Comparison of ENCODE assay signal across 7 mouse cellular contexts in genomic region chr4:116177140-116177539, GRCm38 (mm10). TPM values are rescaled to one million over a fixed set of nuclear protein-coding genes. Genes with fewer than 3 reads are reported as not detected.
A peak's percentile ranks its signal among the peaks of the same experiment; 100 is the strongest.
DNase-seq lines count a peak whose midpoint lies in the region; ATAC-seq and TF ChIP-seq lines count a peak whose summit lies in the region.

No protein-coding gene starts in this region.

- no peak overlapping the region for H3K4me3 ChIP-seq in forebrain, embryonic 16.5 days (replicated peaks; ENCODE audit: low read length)
- H3K4me3 ChIP-seq in hindbrain, embryonic 11.5 days (ENCODE audit: low read depth, low read length): no peak overlapping the region
- H3K4me3 ChIP-seq in limb, embryonic 15.5 days: peak overlapping the region; percentile 5; the same call in 1 of the 2 replicates
- H3K4me3 ChIP-seq in midbrain, embryonic 14.5 days (replicated peaks; ENCODE audit: low read depth, low read length): no peak overlapping the region
- no peak overlapping the region for H3K4me3 ChIP-seq in thymus, adult 2 months (ENCODE audit: control insufficient read depth, insufficient read depth, low read length)

- WGBS in forebrain, embryonic 16.5 days: 30% methylated on average over 5 of the region's 5 CpGs
- 42% methylated on average over 5 of the region's 5 CpGs for WGBS in hindbrain, embryonic 11.5 days
- 40% methylated on average over 5 of the region's 5 CpGs for WGBS in limb, embryonic 15.5 days
- 36% methylated on average over 5 of the region's 5 CpGs for WGBS in midbrain, embryonic 14.5 days
- 46% methylated on average over 5 of the region's 5 CpGs for WGBS in thymus, adult 2 months

- no peaks in the 10 kb centered on the region for H3K36me3 ChIP-seq in forebrain, embryonic 16.5 days (ENCODE audit: control insufficient read depth, insufficient read depth)
- no peaks in the 10 kb centered on the region for H3K36me3 ChIP-seq in hindbrain, embryonic 11.5 days (ENCODE audit: control insufficient read depth, insufficient read depth, low read length)
- H3K36me3 ChIP-seq in limb, embryonic 15.5 days: no peaks in the 10 kb centered on the region
- H3K36me3 ChIP-seq in midbrain, embryonic 14.5 days (ENCODE audit: control insufficient read depth, insufficient read depth, low read length): no peaks in the 10 kb centered on the region
- H3K36me3 ChIP-seq in thymus, adult 2 months (ENCODE audit: control insufficient read depth, insufficient read depth, low read length): no peaks in the 10 kb centered on the region

- DNase-seq in MN1 (ENCODE audit: low spot score): peak; percentile 71
- DNase-seq in adrenal gland, postnatal 36 days: peak; percentile 67 to 80
- no peak for DNase-seq in hindbrain, embryonic 11.5 days (ENCODE audit: low spot score)
- peak; percentile 31 for DNase-seq in midbrain, embryonic 14.5 days
- no peak for DNase-seq in thymus, adult 2 months

- H3K4me2 ChIP-seq in forebrain, embryonic 16.5 days (ENCODE audit: low read length): peak overlapping the region; percentile 41; the same call in 1 of the 2 replicates
- H3K4me2 ChIP-seq in hindbrain, embryonic 11.5 days (replicated peaks; ENCODE audit: low read depth, low read length): no peak overlapping the region
- peak overlapping the region; percentile 41 for H3K4me2 ChIP-seq in limb, embryonic 15.5 days
- peak overlapping the region; percentile 41 for H3K4me2 ChIP-seq in midbrain, embryonic 14.5 days (ENCODE audit: low read length)

- peaks cover 17% of the 10 kb centered on the region for H3K4me1 ChIP-seq in forebrain, embryonic 16.5 days (replicated peaks; ENCODE audit: control insufficient read depth, insufficient read depth, low read length)
- H3K4me1 ChIP-seq in hindbrain, embryonic 11.5 days (replicated peaks; ENCODE audit: control insufficient read depth, insufficient read depth, low read length): peaks cover 6% of the 10 kb centered on the region
- H3K4me1 ChIP-seq in limb, embryonic 15.5 days: peaks cover 31% of the 10 kb centered on the region
- H3K4me1 ChIP-seq in midbrain, embryonic 14.5 days (ENCODE audit: control insufficient read depth, insufficient read depth, low read length): peaks cover 19% of the 10 kb centered on the region; the same call in 1 of the 2 replicates
- H3K4me1 ChIP-seq in thymus, adult 2 months (replicated peaks; ENCODE audit: control insufficient read depth, insufficient read depth, low read length): peaks cover 17% of the 10 kb centered on the region

- no peak for TF ChIP-seq POLR2A in thymus, adult 2 months (IDR thresholded peaks at IDR 0.05; ENCODE audit: control insufficient read depth, extremely low read depth, insufficient read depth, low read length, poor library complexity)

- H3K9me3 ChIP-seq in forebrain, embryonic 16.5 days (ENCODE audit: control insufficient read depth, low read length): no peaks in the 10 kb centered on the region
- H3K9me3 ChIP-seq in hindbrain, embryonic 11.5 days (ENCODE audit: control insufficient read depth, low read length): no peaks in the 10 kb centered on the region
- H3K9me3 ChIP-seq in limb, embryonic 15.5 days: no peaks in the 10 kb centered on the region
- no peaks in the 10 kb centered on the region for H3K9me3 ChIP-seq in midbrain, embryonic 14.5 days (ENCODE audit: control insufficient read depth, low read length)

- H3K9ac ChIP-seq in forebrain, embryonic 16.5 days (replicated peaks; ENCODE audit: low read depth, low read length): no peak overlapping the region
- H3K9ac ChIP-seq in hindbrain, embryonic 11.5 days (ENCODE audit: low read depth, low read length): no peak overlapping the region
- H3K9ac ChIP-seq in limb, embryonic 15.5 days: no peak overlapping the region
- no peak overlapping the region for H3K9ac ChIP-seq in midbrain, embryonic 14.5 days (replicated peaks; ENCODE audit: low read length)

- peak overlapping the region; percentile 29; the same call in 1 of the 2 replicates for H3K27ac ChIP-seq in forebrain, embryonic 16.5 days (ENCODE audit: low read length)
- 0 out of 2 replicates have a peak overlapping the region, but pooled peaks have one; percentile 13 for H3K27ac ChIP-seq in hindbrain, embryonic 11.5 days (ENCODE audit: low read depth, low read length)
- peak overlapping the region; percentile 43 for H3K27ac ChIP-seq in limb, embryonic 15.5 days
- H3K27ac ChIP-seq in midbrain, embryonic 14.5 days (replicated peaks; ENCODE audit: low read depth, low read length): peak overlapping the region; percentile 41; the same call in 1 of the 2 replicates
- no peak overlapping the region for H3K27ac ChIP-seq in thymus, adult 2 months (ENCODE audit: control insufficient read depth, insufficient read depth, low read length)

- 0 out of 2 replicates have a peak, but pooled peaks have one; percentile 4 for ATAC-seq in forebrain, embryonic 16.5 days
- no peak for ATAC-seq in hindbrain, embryonic 11.5 days (ENCODE audit: low FRiP score)
- ATAC-seq in limb, embryonic 15.5 days (ENCODE audit: insufficient number of reproducible peaks, low FRiP score, low TSS enrichment, low read depth): no peak
- ATAC-seq in midbrain, embryonic 14.5 days (ENCODE audit: low FRiP score, low TSS enrichment): no peak

- TF ChIP-seq CTCF in thymus, adult 2 months (IDR thresholded peaks at IDR 0.05; ENCODE audit: borderline replicate concordance, control insufficient read depth, extremely low read depth, insufficient read depth, low read length, poor library complexity): no peak

- no peaks in the 10 kb centered on the region for H3K27me3 ChIP-seq in forebrain, embryonic 16.5 days (replicated peaks; ENCODE audit: control insufficient read depth, insufficient read depth, low read length)
- no peaks in the 10 kb centered on the region for H3K27me3 ChIP-seq in hindbrain, embryonic 11.5 days (ENCODE audit: control insufficient read depth, insufficient read depth, low read length)
- H3K27me3 ChIP-seq in limb, embryonic 15.5 days: no peaks in the 10 kb centered on the region
- H3K27me3 ChIP-seq in midbrain, embryonic 14.5 days (ENCODE audit: control insufficient read depth, insufficient read depth, low read length): no peaks in the 10 kb centered on the region
- no peaks in the 10 kb centered on the region for H3K27me3 ChIP-seq in thymus, adult 2 months (ENCODE audit: control insufficient read depth, insufficient read depth, low read length)

RNA-seq across cellular contexts. Expression of gene Gm49337, which starts 4.0 kb away (rescaled TPM):
- not detected for total RNA-seq in adrenal gland, postnatal 36 days (2021)
- not detected in 2 replicates for polyA plus RNA-seq in forebrain, embryonic 16.5 days (2015; fragmentation: Nextera tagmentation; extraction: Ambion mirVana)
- not detected in 2 replicates for polyA plus RNA-seq in hindbrain, embryonic 11.5 days (2014; fragmentation: Nextera tagmentation; extraction: Ambion mirVana)
- polyA plus RNA-seq in limb, embryonic 15.5 days (2015; fragmentation: Nextera tagmentation; extraction: Ambion mirVana): not detected in 2 replicates
- polyA plus RNA-seq in midbrain, embryonic 14.5 days (2014; fragmentation: Nextera tagmentation; extraction: Ambion mirVana): not detected in 2 replicates
- not detected in 2 replicates for polyA plus RNA-seq in thymus, adult 2 months (2012; rRNA removed)

RNA-seq across cellular contexts. Expression of gene 1700042G07Rik, which starts 4.0 kb away (rescaled TPM):
- not detected for total RNA-seq in adrenal gland, postnatal 36 days (2021)
- not detected in 2 replicates for polyA plus RNA-seq in forebrain, embryonic 16.5 days (2015; fragmentation: Nextera tagmentation; extraction: Ambion mirVana)
- polyA plus RNA-seq in hindbrain, embryonic 11.5 days (2014; fragmentation: Nextera tagmentation; extraction: Ambion mirVana): not detected in 2 replicates
- polyA plus RNA-seq in limb, embryonic 15.5 days (2015; fragmentation: Nextera tagmentation; extraction: Ambion mirVana): not detected in 2 replicates
- not detected in 2 replicates for polyA plus RNA-seq in midbrain, embryonic 14.5 days (2014; fragmentation: Nextera tagmentation; extraction: Ambion mirVana)
- not detected in 2 replicates for polyA plus RNA-seq in thymus, adult 2 months (2012; rRNA removed)

RNA-seq across cellular contexts. Expression of gene Tspan1, which starts 9.7 kb away (rescaled TPM):
- total RNA-seq in adrenal gland, postnatal 36 days (2021): not detected
- polyA plus RNA-seq in forebrain, embryonic 16.5 days (2015; fragmentation: Nextera tagmentation; extraction: Ambion mirVana): 0.10 and 0.19 TPM in 2 replicates
- polyA plus RNA-seq in hindbrain, embryonic 11.5 days (2014; fragmentation: Nextera tagmentation; extraction: Ambion mirVana): 0.17 TPM in 1 of 2 replicates, not detected in the other
- polyA plus RNA-seq in limb, embryonic 15.5 days (2015; fragmentation: Nextera tagmentation; extraction: Ambion mirVana): 0.12 TPM in 1 of 2 replicates, not detected in the other
- polyA plus RNA-seq in midbrain, embryonic 14.5 days (2014; fragmentation: Nextera tagmentation; extraction: Ambion mirVana): 0.11 and 0.18 TPM in 2 replicates
- polyA plus RNA-seq in thymus, adult 2 months (2012; rRNA removed): 3.0 and 4.1 TPM in 2 replicates

RNA-seq across cellular contexts. Expression of gene Lurap1, which starts 26.0 kb away (rescaled TPM):
- total RNA-seq in adrenal gland, postnatal 36 days (2021): 10 to 100 TPM in 1 of 2 experiments, 1 to 10 TPM in 1; 7.6 to 10.1 TPM
- polyA plus RNA-seq in forebrain, embryonic 16.5 days (2015; fragmentation: Nextera tagmentation; extraction: Ambion mirVana): 2.6 and 2.7 TPM in 2 replicates
- 1.1 and 1.3 TPM in 2 replicates for polyA plus RNA-seq in hindbrain, embryonic 11.5 days (2014; fragmentation: Nextera tagmentation; extraction: Ambion mirVana)
- 2.5 and 2.8 TPM in 2 replicates for polyA plus RNA-seq in limb, embryonic 15.5 days (2015; fragmentation: Nextera tagmentation; extraction: Ambion mirVana)
- polyA plus RNA-seq in midbrain, embryonic 14.5 days (2014; fragmentation: Nextera tagmentation; extraction: Ambion mirVana): 1.3 and 1.8 TPM in 2 replicates
- polyA plus RNA-seq in thymus, adult 2 months (2012; rRNA removed): 0.88 and 1.1 TPM in 2 replicates

RNA-seq across cellular contexts. Expression of gene Pik3r3, which starts 44.3 kb away (rescaled TPM):
- total RNA-seq in adrenal gland, postnatal 36 days (2021): 10 to 100 TPM; 15.7 to 19.7 TPM
- 83.3 and 86.9 TPM in 2 replicates for polyA plus RNA-seq in forebrain, embryonic 16.5 days (2015; fragmentation: Nextera tagmentation; extraction: Ambion mirVana)
- 75.9 and 103 TPM in 2 replicates for polyA plus RNA-seq in hindbrain, embryonic 11.5 days (2014; fragmentation: Nextera tagmentation; extraction: Ambion mirVana)
- 10.2 and 11.8 TPM in 2 replicates for polyA plus RNA-seq in limb, embryonic 15.5 days (2015; fragmentation: Nextera tagmentation; extraction: Ambion mirVana)
- polyA plus RNA-seq in midbrain, embryonic 14.5 days (2014; fragmentation: Nextera tagmentation; extraction: Ambion mirVana): 86.4 and 115 TPM in 2 replicates
- 26.0 and 26.3 TPM in 2 replicates for polyA plus RNA-seq in thymus, adult 2 months (2012; rRNA removed)

Comparison
In these comparisons a context has a peak if more than half of its experiments do, and no peak if none do; other contexts are left out.
1. DNase-seq: peak in MN1 (single experiment), adrenal gland, postnatal 36 days (2 of 2) and midbrain, embryonic 14.5 days (single experiment); none in hindbrain, embryonic 11.5 days (single experiment) and thymus, adult 2 months (single experiment).